Mouse (Mus musculus) forebrain, embryonic 16.5 days (tissue): ENCODE data around the gene Abcb4. TPM values are rescaled to one million over a fixed set of nuclear protein-coding genes. Genes with fewer than 3 reads are reported as not detected.
"Not testable (repeated sequence)": the region's sequence is repeated elsewhere in the genome, so short reads cannot be mapped to it uniquely, and the experiment has no call there.

Experiments
- ATAC-seq: fragments of 200-750 bp; cut with Nextera tagmentation; 2 replicates; pipeline ENCODE4 v1.8.0; 2017; ENCODE audit warnings: mild to moderate bottlenecking, moderate library complexity
- H3K27ac ChIP-seq: fragments of 300-500 bp; sonication (generic); 2 replicates; pipeline ENCODE4 v1.5.1; 2014; ENCODE audit warnings: low read length, control low read depth
- H3K27me3 ChIP-seq: fragments of 300-500 bp; sonication (generic); replicated peaks from 2 replicates; pipeline ENCODE4 v1.6.1; 2014; ENCODE audit warnings: low read length; ENCODE audit not compliant: control insufficient read depth, insufficient read depth
- H3K36me3 ChIP-seq: fragments of 300-500 bp; sonication (generic); 2 replicates; pipeline ENCODE4 v1.6.1; 2014; ENCODE audit not compliant: control insufficient read depth, insufficient read depth
- H3K4me1 ChIP-seq: fragments of 300-500 bp; sonication (generic); replicated peaks from 2 replicates; pipeline ENCODE4 v1.6.1; 2014; ENCODE audit warnings: low read length; ENCODE audit not compliant: control insufficient read depth, insufficient read depth
- H3K4me2 ChIP-seq: fragments of 300-500 bp; sonication (generic); 2 replicates; pipeline ENCODE4 v1.6.1; 2014; ENCODE audit warnings: mild to moderate bottlenecking, low read length, control low read depth
- H3K4me3 ChIP-seq: fragments of 300-500 bp; sonication (generic); replicated peaks from 2 replicates; pipeline ENCODE4 v1.5.1; 2014; ENCODE audit warnings: mild to moderate bottlenecking, low read length, control low read depth
- H3K9ac ChIP-seq: fragments of 300-500 bp; sonication (generic); replicated peaks from 2 replicates; pipeline ENCODE4 v1.6.1; 2014; ENCODE audit warnings: low read depth, low read length, control low read depth
- H3K9me3 ChIP-seq: fragments of 300-500 bp; sonication (generic); 2 replicates; pipeline ENCODE4 v1.6.1; 2016; ENCODE audit warnings: low read length; ENCODE audit not compliant: control insufficient read depth
- WGBS: fragments of 180-500 bp; shearing (Covaris S2); extraction: QIAGEN DNeasy Blood & Tissue Kit; methylation state at CpG from one replicate; pipeline ENCODE4 v1.1.7; 2014; 5-methylcytosine and 5-hydroxymethylcytosine counted together
- polyA plus RNA-seq: library from polyadenylated mRNA; unstranded; fragments of >200 nt; fragmentation: Nextera tagmentation; extraction: Ambion mirVana; gene quantifications from 2 replicates; pipeline ENCODE4 v1.2.1, GENCODE M21; 2015

Gene Abcb4
- polyA plus RNA-seq, 1 experiment from 2014 or later, result 0.76 TPM

- no peak overlapping the region for H3K9ac ChIP-seq
- H3K4me3 ChIP-seq, result no peak overlapping the region
- no peaks in the 10 kb centered on the region for H3K36me3 ChIP-seq
- no peak overlapping the region for H3K4me2 ChIP-seq
- ATAC-seq, result no peak
- H3K9me3 ChIP-seq, result no peaks in the 10 kb centered on the region
- H3K27ac ChIP-seq, result no peak overlapping the region
- no peaks in the 10 kb centered on the region for H3K27me3 ChIP-seq
- 78% methylated on average over 6 of the region's 6 CpGs for WGBS
- H3K4me1 ChIP-seq, result no peaks in the 10 kb centered on the region
These were observed 8.8 kb downstream of the Abcb4 start for GRCm38 (mm10) chr5:8902141-8902817.

- H3K27me3 ChIP-seq, result no peaks in the 10 kb centered on the region
- ATAC-seq, result no peak
- H3K4me3 ChIP-seq, result no peak overlapping the region
- H3K4me2 ChIP-seq, result no peak overlapping the region
- no peak overlapping the region for H3K9ac ChIP-seq
- WGBS, result 44% methylated on average over 6 of the region's 6 CpGs
- H3K4me1 ChIP-seq, result no peaks in the 10 kb centered on the region
- H3K9me3 ChIP-seq, result no peaks in the 10 kb centered on the region
- no peak overlapping the region for H3K27ac ChIP-seq
- no peaks in the 10 kb centered on the region for H3K36me3 ChIP-seq
These were observed 11.0 kb downstream of the Abcb4 start for GRCm38 (mm10) chr5:8904539-8904938.

GRCm38 (mm10) chr5:8911567-8912198 is 18.2 kb downstream of the Abcb4 start:
- H3K27ac ChIP-seq, result no peak overlapping the region
- no peak for ATAC-seq
- 77% methylated on average over 8 of the region's 8 CpGs for WGBS
- no peaks in the 10 kb centered on the region for H3K9me3 ChIP-seq
- H3K4me2 ChIP-seq, result no peak overlapping the region
- H3K9ac ChIP-seq, result no peak overlapping the region
- no peaks in the 10 kb centered on the region for H3K4me1 ChIP-seq
- no peak overlapping the region for H3K4me3 ChIP-seq
- H3K36me3 ChIP-seq, result no peaks in the 10 kb centered on the region
- H3K27me3 ChIP-seq, result no peaks in the 10 kb centered on the region

- H3K36me3 ChIP-seq, result no peaks in the 10 kb centered on the region
- H3K27ac ChIP-seq, result no peak overlapping the region
- no peaks in the 10 kb centered on the region for H3K4me1 ChIP-seq
- no peaks in the 10 kb centered on the region for H3K9me3 ChIP-seq
- H3K4me3 ChIP-seq, result no peak overlapping the region
- no peak overlapping the region for H3K4me2 ChIP-seq
- H3K9ac ChIP-seq, result no peak overlapping the region
- no peak for ATAC-seq
- 85% methylated on average over 2 of the region's 2 CpGs for WGBS
- H3K27me3 ChIP-seq, result no peaks in the 10 kb centered on the region
These were observed 22.9 kb downstream of the Abcb4 start for GRCm38 (mm10) chr5:8916400-8916799.

GRCm38 (mm10) chr5:8917069-8917468 is 23.6 kb downstream of the Abcb4 start:
- Histone ChIP-seq H3K27ac (no peak overlapping the region), H3K9me3 (no peaks in the 10 kb centered on the region), H3K4me3 (no peak overlapping the region), H3K27me3 (no peaks in the 10 kb centered on the region), H3K36me3 (no peaks in the 10 kb centered on the region), H3K4me2 (no peak overlapping the region), H3K9ac (no peak overlapping the region), H3K4me1 (no peaks in the 10 kb centered on the region)
- WGBS, result 87% methylated on average over 6 of the region's 6 CpGs
- no peak for ATAC-seq

- H3K36me3 ChIP-seq, result no peaks in the 10 kb centered on the region
- no peak overlapping the region for H3K9ac ChIP-seq
- no peaks in the 10 kb centered on the region for H3K4me1 ChIP-seq
- peaks cover 7% of the 10 kb centered on the region; the same call in 1 of the 2 replicates for H3K9me3 ChIP-seq
- H3K4me3 ChIP-seq, result no peak overlapping the region
- H3K27me3 ChIP-seq, result no peaks in the 10 kb centered on the region
- ATAC-seq, result no peak
- H3K4me2 ChIP-seq, result no peak overlapping the region
- 90% methylated on average over 9 of the region's 9 CpGs for WGBS
- no peak overlapping the region for H3K27ac ChIP-seq
These were observed 34.9 kb downstream of the Abcb4 start for GRCm38 (mm10) chr5:8928440-8928839.

GRCm38 (mm10) chr5:8937965-8938364 is 44.4 kb downstream of the Abcb4 start:
- WGBS, result 81% methylated on average over 7 of the region's 7 CpGs
- ATAC-seq, result no peak

GRCm38 (mm10) chr5:8941266-8941665 is 47.7 kb downstream of the Abcb4 start:
- H3K4me1 ChIP-seq, H3K27me3 ChIP-seq, H3K4me2 ChIP-seq, H3K27ac ChIP-seq, ATAC-seq, H3K4me3 ChIP-seq, H3K9ac ChIP-seq, H3K9me3 ChIP-seq, H3K36me3 ChIP-seq: not testable (repeated sequence)
- WGBS, result no CpG with 5 or more reads among the region's 1 CpGs

More at GRCm38 (mm10) chr5:8937965-8938364, 44.4 kb downstream of the Abcb4 start:
- Histone ChIP-seq H3K9me3 (no peaks in the 10 kb centered on the region), H3K4me2 (no peak overlapping the region), H3K9ac (no peak overlapping the region), H3K36me3 (no peaks in the 10 kb centered on the region), H3K27ac (no peak overlapping the region), H3K4me1 (no peaks in the 10 kb centered on the region), H3K4me3 (no peak overlapping the region), H3K27me3 (no peaks in the 10 kb centered on the region)

GRCm38 (mm10) chr5:8943836-8944235 is 50.3 kb downstream of the Abcb4 start:
- H3K9me3 ChIP-seq, result no peaks in the 10 kb centered on the region
- no peak overlapping the region for H3K9ac ChIP-seq
- H3K27ac ChIP-seq, result no peak overlapping the region
- 78% methylated on average over 3 of the region's 3 CpGs for WGBS
- no peak overlapping the region for H3K4me3 ChIP-seq
- no peaks in the 10 kb centered on the region for H3K4me1 ChIP-seq
- no peak for ATAC-seq
- no peak overlapping the region for H3K4me2 ChIP-seq
- no peaks in the 10 kb centered on the region for H3K36me3 ChIP-seq
- H3K27me3 ChIP-seq, result no peaks in the 10 kb centered on the region
